8 mouse cellular contexts compared by ENCODE assay signal in genomic region chr7:99579491-99580190, GRCm38 (mm10). TPM values are rescaled to one million over a fixed set of nuclear protein-coding genes. Genes with fewer than 3 reads are reported as not detected.
DNase-seq lines count a peak whose midpoint lies in the region; ATAC-seq lines count a peak whose summit lies in the region.

No protein-coding gene starts in this region.

- DNase-seq in R1 (ENCODE audit: low read depth, low spot score) = peak; percentile 49
- DNase-seq in embryonic facial prominence, embryonic 10.5 days (ENCODE audit: low spot score) = peak; percentile 36
- DNase-seq in layer of hippocampus, adult 8-10 months (ENCODE audit: low spot score in 2 of 2) = peak; percentile 49 to 61
- DNase-seq in spleen, postnatal 36 days (ENCODE audit: low spot score in 2 of 2) = no peak
- no peak for DNase-seq in adrenal gland, adult 2 months

- H3K4me3 ChIP-seq in intestine, embryonic 15.5 days (replicated peaks) = no peak overlapping the region
- H3K4me3 ChIP-seq in intestine, embryonic 16.5 days (ENCODE audit: low read length) = no peak overlapping the region
- peak overlapping the region; percentile 43 for H3K4me3 ChIP-seq in embryonic facial prominence, embryonic 10.5 days
- no peak overlapping the region for H3K4me3 ChIP-seq in neural tube, embryonic 14.5 days (ENCODE audit: low read depth, low read length)

- no peak overlapping the region for H3K27ac ChIP-seq in intestine, embryonic 15.5 days
- H3K27ac ChIP-seq in intestine, embryonic 16.5 days (ENCODE audit: low read length) = no peak overlapping the region
- H3K27ac ChIP-seq in embryonic facial prominence, embryonic 10.5 days (replicated peaks) = peak overlapping the region; percentile 70
- H3K27ac ChIP-seq in neural tube, embryonic 14.5 days (ENCODE audit: low read depth, low read length) = peak overlapping the region; percentile 7; the same call in 1 of the 2 replicates

- no peaks in the 10 kb centered on the region for H3K27me3 ChIP-seq in intestine, embryonic 15.5 days (replicated peaks)
- no peaks in the 10 kb centered on the region for H3K27me3 ChIP-seq in intestine, embryonic 16.5 days (replicated peaks; ENCODE audit: control insufficient read depth, insufficient read depth, low read length)
- H3K27me3 ChIP-seq in embryonic facial prominence, embryonic 10.5 days (replicated peaks; ENCODE audit: low read depth, poor library complexity, severe bottlenecking) = 0 out of 2 replicates have a peak, but pooled peaks cover 3% of the 10 kb centered on the region
- H3K27me3 ChIP-seq in neural tube, embryonic 14.5 days (ENCODE audit: control insufficient read depth, insufficient read depth, low read length) = no peaks in the 10 kb centered on the region

- 29% methylated on average over 16 of the region's 16 CpGs for WGBS in intestine, embryonic 15.5 days
- 25% methylated on average over 16 of the region's 16 CpGs for WGBS in intestine, embryonic 16.5 days
- 11% methylated on average over 16 of the region's 16 CpGs for WGBS in embryonic facial prominence, embryonic 10.5 days
- WGBS in neural tube, embryonic 14.5 days = 8% methylated on average over 16 of the region's 16 CpGs

- 0 out of 2 replicates have a peak, but pooled peaks cover 10% of the 10 kb centered on the region for H3K4me1 ChIP-seq in intestine, embryonic 15.5 days (replicated peaks)
- 0 out of 2 replicates have a peak, but pooled peaks cover 3% of the 10 kb centered on the region for H3K4me1 ChIP-seq in intestine, embryonic 16.5 days (ENCODE audit: control insufficient read depth, insufficient read depth, low read length)
- peaks cover 32% of the 10 kb centered on the region for H3K4me1 ChIP-seq in embryonic facial prominence, embryonic 10.5 days
- 0 out of 2 replicates have a peak, but pooled peaks cover 12% of the 10 kb centered on the region for H3K4me1 ChIP-seq in neural tube, embryonic 14.5 days (ENCODE audit: control insufficient read depth, insufficient read depth, low read length)

- H3K9ac ChIP-seq in intestine, embryonic 15.5 days = no peak overlapping the region
- H3K9ac ChIP-seq in intestine, embryonic 16.5 days (ENCODE audit: low read depth, low read length) = no peak overlapping the region
- H3K9ac ChIP-seq in neural tube, embryonic 14.5 days (replicated peaks; ENCODE audit: low read depth, low read length) = peak overlapping the region; percentile 13; the same call in 1 of the 2 replicates

- no peak for ATAC-seq in intestine, embryonic 15.5 days
- ATAC-seq in intestine, embryonic 16.5 days = no peak
- ATAC-seq in neural tube, embryonic 14.5 days (ENCODE audit: low read depth) = peak; percentile 70

- H3K9me3 ChIP-seq in intestine, embryonic 15.5 days = no peaks in the 10 kb centered on the region
- H3K9me3 ChIP-seq in intestine, embryonic 16.5 days (ENCODE audit: control insufficient read depth, low read length) = no peaks in the 10 kb centered on the region
- H3K9me3 ChIP-seq in embryonic facial prominence, embryonic 10.5 days = no peaks in the 10 kb centered on the region
- H3K9me3 ChIP-seq in neural tube, embryonic 14.5 days (ENCODE audit: control insufficient read depth, low read length) = no peaks in the 10 kb centered on the region

- peaks cover 9% of the 10 kb centered on the region; the same call in 1 of the 2 replicates for H3K36me3 ChIP-seq in intestine, embryonic 15.5 days
- H3K36me3 ChIP-seq in intestine, embryonic 16.5 days (ENCODE audit: control insufficient read depth, insufficient read depth, low read length) = no peaks in the 10 kb centered on the region; the same call in 1 of the 2 replicates
- peaks cover 8% of the 10 kb centered on the region for H3K36me3 ChIP-seq in embryonic facial prominence, embryonic 10.5 days (replicated peaks)
- peaks cover 6% of the 10 kb centered on the region; the same call in 1 of the 2 replicates for H3K36me3 ChIP-seq in neural tube, embryonic 14.5 days (ENCODE audit: control insufficient read depth, insufficient read depth, low read length)

- peak overlapping the region; percentile 31; the same call in 1 of the 2 replicates for H3K4me2 ChIP-seq in intestine, embryonic 15.5 days (replicated peaks)
- H3K4me2 ChIP-seq in intestine, embryonic 16.5 days (ENCODE audit: low read depth, low read length) = no peak overlapping the region
- peak overlapping the region; percentile 35; the same call in 1 of the 2 replicates for H3K4me2 ChIP-seq in neural tube, embryonic 14.5 days (ENCODE audit: low read depth, low read length)

RNA-seq across cellular contexts. Expression of gene Arrb1, which starts 44.4 kb away (rescaled TPM):
- polyA plus RNA-seq in intestine, embryonic 15.5 days (2015; fragmentation: Nextera tagmentation; extraction: Ambion mirVana) = 8.5 and 9.0 TPM in 2 replicates
- polyA plus RNA-seq in intestine, embryonic 16.5 days (2015; fragmentation: Nextera tagmentation; extraction: Ambion mirVana) = 7.7 and 9.2 TPM in 2 replicates
- polyA plus RNA-seq in embryonic facial prominence, embryonic 10.5 days (2016; fragmentation: Nextera tagmentation; extraction: Ambion mirVana) = 12.6 and 13.7 TPM in 2 replicates
- total RNA-seq in layer of hippocampus, adult 8-10 months (2022) = 100 to 1,000 TPM; 138 to 175 (median 160) TPM
- polyA plus RNA-seq in neural tube, embryonic 14.5 days (2014; fragmentation: Nextera tagmentation; extraction: Ambion mirVana) = 9.9 and 11.5 TPM in 2 replicates
- 10 to 100 TPM; 38.7 to 62.2 TPM for total RNA-seq in adrenal gland, adult 2 months (2021)
- polyA plus RNA-seq in adrenal gland, adult 2 months (2012; rRNA removed) = 19.0 and 19.3 TPM in 2 replicates

RNA-seq across cellular contexts. Expression of gene Tpbgl, which starts 47.3 kb away (rescaled TPM):
- 1.3 and 1.4 TPM in 2 replicates for polyA plus RNA-seq in intestine, embryonic 15.5 days (2015; fragmentation: Nextera tagmentation; extraction: Ambion mirVana)
- 1.0 and 1.1 TPM in 2 replicates for polyA plus RNA-seq in intestine, embryonic 16.5 days (2015; fragmentation: Nextera tagmentation; extraction: Ambion mirVana)
- polyA plus RNA-seq in embryonic facial prominence, embryonic 10.5 days (2016; fragmentation: Nextera tagmentation; extraction: Ambion mirVana) = 0.55 and 0.60 TPM in 2 replicates
- total RNA-seq in layer of hippocampus, adult 8-10 months (2022) = 1 to 10 TPM; 5.0 to 7.3 (median 6.6) TPM
- polyA plus RNA-seq in neural tube, embryonic 14.5 days (2014; fragmentation: Nextera tagmentation; extraction: Ambion mirVana) = 1.8 and 3.5 TPM in 2 replicates
- total RNA-seq in adrenal gland, adult 2 months (2021) = 10 to 100 TPM; 21.6 to 25.3 TPM
- 71.2 and 81.0 TPM in 2 replicates for polyA plus RNA-seq in adrenal gland, adult 2 months (2012; rRNA removed)

Comparison
In these comparisons a context has a peak if more than half of its experiments do, and no peak if none do; other contexts are left out.
1. H3K27ac ChIP-seq: peak in embryonic facial prominence, embryonic 10.5 days (single experiment) and neural tube, embryonic 14.5 days (single experiment); none in intestine, embryonic 15.5 days (single experiment) and intestine, embryonic 16.5 days (single experiment).
2. DNase-seq: peak in R1 (single experiment), embryonic facial prominence, embryonic 10.5 days (single experiment) and layer of hippocampus, adult 8-10 months (2 of 2); none in spleen, postnatal 36 days (0 of 2) and adrenal gland, adult 2 months (single experiment).
3. RNA of gene Tpbgl, which starts 47.3 kb away (polyA plus RNA-seq): 71.2 to 81.0 TPM in adrenal gland, adult 2 months; 1.8 to 3.5 TPM in neural tube, embryonic 14.5 days, 1.3 to 1.4 TPM in intestine, embryonic 15.5 days, 1.0 to 1.1 TPM in intestine, embryonic 16.5 days and 0.55 to 0.60 TPM in embryonic facial prominence, embryonic 10.5 days; every median in the first group is over 10 times any median in the second.